Mouse (Mus musculus) spleen, postnatal 14 days (tissue): ENCODE results near the gene Asprv1.

Experiments used
- DNase-seq, 2 experiments: peaks; one replicate each; pipeline ENCODE4 v3.0.0; 2021 to 2022; ENCODE audit warnings: low spot score in 2 of 2

Gene Asprv1

GRCm38 (mm10) chr6:86627946-86628345 lies at the start of gene Asprv1:
TSS of gene Asprv1 (plus strand) at chr6:86628164.
- no peak for DNase-seq

- DNase-seq: no peak
These were observed 49.6 kb upstream of the Asprv1 start for GRCm38 (mm10) chr6:86578396-86578795.

DNA sequence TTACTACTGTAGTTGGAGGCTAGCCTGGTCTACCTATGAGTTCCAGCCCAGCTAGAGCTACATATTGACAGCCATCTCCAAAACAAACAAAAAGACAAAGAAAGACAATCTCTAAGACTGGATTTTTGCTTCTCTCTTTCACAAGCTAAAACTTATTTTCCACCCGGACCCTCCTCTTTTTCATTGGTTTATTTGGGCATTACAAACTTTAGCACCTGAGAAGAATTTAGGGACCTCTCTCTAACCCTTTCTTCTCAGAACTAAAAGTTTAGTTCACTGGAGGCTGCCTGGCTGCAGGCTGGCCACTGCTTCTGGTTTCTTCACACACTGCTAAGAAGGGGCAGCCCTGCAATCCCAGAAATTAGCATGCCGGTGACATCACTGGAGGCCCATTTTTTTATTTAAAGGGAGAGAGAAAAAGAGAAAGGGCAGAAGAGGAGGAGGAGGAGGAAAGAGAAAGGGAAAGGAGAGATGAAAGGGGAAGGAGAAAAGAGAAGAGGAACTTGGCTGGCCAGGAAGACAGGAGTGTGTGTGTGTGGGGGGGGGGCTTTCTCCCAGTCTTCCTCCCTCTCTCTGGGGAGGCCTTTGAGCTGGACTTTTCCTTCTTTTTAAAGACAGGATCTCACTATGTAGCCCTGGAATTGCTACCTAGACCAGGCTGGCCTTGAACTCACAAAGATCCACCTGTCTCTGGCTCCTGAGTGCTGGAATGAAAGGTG lies 48.7 kb upstream of the Asprv1 start:
- DNase-seq: no peak

GRCm38 (mm10) chr6:86579926-86580325 lies 48.0 kb upstream of the Asprv1 start:
- DNase-seq: no peak

DNA sequence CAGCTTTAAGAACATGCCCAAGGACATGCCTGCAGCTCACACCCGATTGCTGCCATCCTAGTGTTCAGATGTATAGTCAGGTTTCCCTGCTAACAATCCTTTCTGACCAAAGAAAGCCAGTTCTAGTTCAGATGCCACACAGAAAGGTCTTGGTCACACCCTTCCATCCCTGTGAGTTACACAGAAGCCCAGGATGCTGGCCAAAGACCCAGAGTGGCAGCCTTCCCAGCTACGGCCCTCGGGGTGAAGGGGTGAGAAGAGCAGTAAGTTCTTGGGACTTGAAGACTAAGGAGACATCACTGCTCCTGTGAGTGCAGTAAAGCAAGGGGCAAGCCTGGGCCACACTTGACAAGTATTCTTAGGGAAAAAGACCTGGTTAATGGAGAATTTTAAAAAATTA lies 44.8 kb upstream of the Asprv1 start:
- no peak for DNase-seq

- DNase-seq: no peak
These were observed 44.3 kb upstream of the Asprv1 start for GRCm38 (mm10) chr6:86583601-86584215.

GRCm38 (mm10) chr6:86584296-86585015 lies 43.5 kb upstream of the Asprv1 start:
- DNase-seq: no peak

- no peak for DNase-seq
These were observed 42.8 kb upstream of the Asprv1 start for GRCm38 (mm10) chr6:86585070-86585600.

GRCm38 (mm10) chr6:86586070-86586469 lies 41.9 kb upstream of the Asprv1 start:
- DNase-seq: no peak

- no peak for DNase-seq
These were observed 39.5 kb upstream of the Asprv1 start for GRCm38 (mm10) chr6:86588429-86588828.

- DNase-seq: no peak
These were observed 34.6 kb upstream of the Asprv1 start for GRCm38 (mm10) chr6:86593146-86593897.

GRCm38 (mm10) chr6:86594636-86595035 lies 33.3 kb upstream of the Asprv1 start:
- no peak for DNase-seq

DNA sequence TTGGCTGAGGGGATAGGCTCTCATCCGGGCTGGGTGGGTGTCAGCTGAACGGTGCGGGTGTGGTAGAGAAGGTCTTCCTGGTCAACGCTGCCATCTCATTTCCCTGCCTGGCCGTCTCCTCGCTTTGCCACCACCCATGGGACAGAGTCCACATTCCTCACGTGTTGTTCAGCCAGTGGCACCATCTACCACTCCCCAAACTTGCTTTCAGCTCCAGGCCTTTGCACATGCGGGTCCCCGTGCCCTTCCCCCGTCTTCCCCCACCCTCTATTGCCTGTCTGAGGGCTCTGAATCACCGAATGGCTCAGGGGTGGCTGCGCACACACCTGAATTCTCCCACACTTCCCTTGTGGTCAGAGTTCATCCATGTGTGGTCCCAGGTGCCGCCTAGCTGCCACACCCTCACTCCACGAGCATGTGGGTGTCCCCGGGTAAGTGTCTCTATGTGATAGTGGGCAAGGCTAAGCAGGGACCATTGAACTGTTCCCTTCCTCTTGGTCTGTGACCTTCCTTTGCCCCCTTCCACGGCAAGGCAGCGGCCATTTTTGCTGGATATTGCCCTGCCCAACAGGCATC lies 32.0 kb upstream of the Asprv1 start:
- DNase-seq: no peak

GRCm38 (mm10) chr6:86598742-86599193 lies 29.2 kb upstream of the Asprv1 start:
- no peak for DNase-seq

DNA sequence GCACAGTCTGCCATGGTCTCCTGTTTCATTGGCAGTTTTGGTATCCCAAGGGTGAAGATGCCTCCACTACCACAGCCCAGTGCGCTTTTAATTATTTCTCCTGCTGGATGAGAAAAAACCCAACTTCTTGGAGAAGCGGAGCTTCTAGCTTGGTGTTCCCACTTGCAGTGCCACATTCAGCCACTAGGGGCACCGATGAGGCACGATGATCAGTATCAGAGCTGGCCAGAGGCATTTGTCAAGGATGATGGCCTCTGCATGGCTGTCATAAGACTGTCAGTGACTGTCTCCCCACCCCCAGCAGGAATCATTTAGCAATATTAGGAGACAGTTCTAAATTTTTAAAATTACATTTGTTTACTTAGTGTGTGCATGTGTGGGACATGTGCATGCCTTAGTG lies 28.8 kb upstream of the Asprv1 start:
- DNase-seq: peak; percentile 79 to 88

- peak; percentile 55 to 71 for DNase-seq
These were observed 28.0 kb upstream of the Asprv1 start for GRCm38 (mm10) chr6:86599951-86600414.

DNA sequence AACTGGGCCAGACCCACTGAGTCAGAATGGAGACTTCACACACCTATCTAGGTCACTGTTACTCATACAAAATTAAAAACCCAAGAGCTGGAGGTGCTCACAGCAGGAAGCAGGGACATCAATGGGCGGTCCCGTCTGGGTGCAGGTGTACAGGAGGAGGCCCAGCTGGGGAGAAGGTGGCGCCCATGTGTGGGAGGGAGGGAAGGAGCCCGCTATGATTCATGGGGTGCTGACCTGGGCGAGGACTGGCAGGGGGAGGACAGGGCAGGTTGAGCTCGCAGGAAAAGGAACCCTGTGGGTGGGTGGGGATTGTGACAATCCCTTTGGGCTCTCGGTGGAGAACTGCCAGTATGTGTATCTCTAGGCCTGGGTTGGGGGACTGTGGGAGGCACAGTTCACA lies 22.7 kb upstream of the Asprv1 start:
- no peak for DNase-seq

- no peak for DNase-seq
These were observed 21.7 kb upstream of the Asprv1 start for GRCm38 (mm10) chr6:86606289-86606688.

GRCm38 (mm10) chr6:86607471-86607870 lies 20.5 kb upstream of the Asprv1 start:
- DNase-seq: no peak

DNA sequence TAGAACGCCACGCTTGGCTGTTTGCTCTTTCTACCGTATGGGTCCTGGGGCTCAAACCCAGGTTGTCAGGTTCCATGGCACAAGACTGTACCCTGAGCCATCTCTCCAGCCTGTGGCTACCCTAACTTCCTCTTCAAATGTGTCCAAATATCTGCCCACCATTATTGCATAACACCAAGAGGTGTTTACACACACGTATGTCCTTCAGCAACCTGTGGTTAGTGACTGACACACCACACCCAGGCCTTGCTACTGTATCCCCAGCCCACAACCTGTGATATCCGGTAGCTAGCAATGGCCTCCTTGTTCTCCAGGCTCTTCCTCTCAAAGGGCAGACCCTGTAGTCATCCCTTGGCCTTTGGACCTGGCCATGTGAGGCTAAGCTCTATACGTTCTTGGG lies 18.7 kb upstream of the Asprv1 start:
- no peak for DNase-seq

DNA sequence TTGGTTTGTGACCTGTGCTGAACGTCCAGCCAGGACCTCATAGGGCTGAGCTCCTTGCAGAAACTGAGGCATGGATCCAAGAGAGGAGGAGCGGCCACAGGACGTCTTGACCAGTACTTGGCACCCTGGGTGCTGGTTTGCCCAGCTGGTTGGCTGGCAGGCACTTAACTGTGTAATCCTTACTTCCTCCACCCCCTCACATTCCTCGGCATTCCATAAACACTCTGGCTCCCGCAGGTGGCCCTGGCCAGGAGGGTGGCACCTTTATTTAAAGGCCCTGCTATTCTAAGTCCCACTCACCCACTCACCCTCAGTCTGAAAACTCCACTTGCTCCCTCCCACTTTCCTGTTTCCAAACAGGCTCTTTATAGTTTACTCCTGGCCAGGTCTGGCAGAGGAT lies 17.2 kb upstream of the Asprv1 start:
- no peak for DNase-seq
